Mouse (Mus musculus): ENCODE measurements around the gene Col27a1. TPM values are rescaled to one million over a fixed set of nuclear protein-coding genes. Genes with fewer than 3 reads are reported as not detected.
A peak's percentile ranks its signal among the peaks of the same experiment; 100 is the strongest.

The Col27a1 gene
- total RNA-seq (2014; fragmentation: Nextera tagmentation) = 1.2 TPM in 1 of 2 replicates, not detected in the other
- total RNA-seq (2017) = not detected in 2 replicates

- ATAC-seq (replicated peaks; ENCODE audit: low FRiP score, low TSS enrichment, poor library complexity, severe bottlenecking) = no peak
Measured at GRCm38 (mm10) chr4:63213907-63214621, at the start of gene Col27a1. TSS of gene Col27a1 (plus strand) at chr4:63214004.

DNA sequence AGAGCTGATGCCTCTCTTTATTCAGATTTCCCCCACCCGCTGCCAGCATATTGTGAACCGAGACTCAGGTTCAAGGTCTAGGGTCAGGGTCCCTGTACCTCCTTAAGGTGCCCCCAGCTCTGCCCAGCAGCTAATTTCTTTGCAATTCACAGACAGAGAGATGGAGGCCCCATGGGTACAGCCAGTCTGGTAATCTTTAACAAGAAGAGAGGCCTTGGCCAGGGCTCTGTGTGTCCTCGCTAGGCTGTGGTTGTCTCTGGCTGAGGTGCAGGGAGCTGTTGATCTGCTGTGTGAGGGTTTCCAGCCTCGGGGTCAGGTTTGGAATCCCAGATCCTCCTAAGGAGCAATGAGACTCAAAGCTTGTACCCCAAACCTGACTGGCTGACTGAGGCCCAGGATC, 48.2 kb upstream of the Col27a1 start:
- ATAC-seq (replicated peaks; ENCODE audit: low FRiP score, low TSS enrichment, poor library complexity, severe bottlenecking) = no peak

DNA sequence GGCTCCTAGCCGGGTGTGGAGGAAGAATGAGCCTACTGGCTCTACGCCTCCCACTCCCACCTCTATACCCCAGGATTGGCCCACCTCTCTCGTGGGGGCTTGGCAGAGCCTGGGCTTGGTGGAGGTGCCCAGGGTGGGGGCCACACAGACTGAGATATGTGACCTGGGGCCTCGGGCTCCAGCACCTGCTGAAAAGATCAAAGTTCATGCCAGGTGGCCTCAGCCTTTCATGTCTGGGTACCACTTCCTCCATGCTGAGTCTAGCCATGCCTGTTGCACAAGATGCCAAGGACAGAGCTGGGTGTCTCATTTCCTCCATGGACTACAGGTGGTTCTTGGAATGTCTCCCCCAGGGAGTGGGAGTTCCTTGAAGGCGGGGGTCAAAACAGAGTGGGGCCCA, 47.5 kb upstream of the Col27a1 start:
- ATAC-seq (replicated peaks; ENCODE audit: low FRiP score, low TSS enrichment, poor library complexity, severe bottlenecking) = no peak

DNA sequence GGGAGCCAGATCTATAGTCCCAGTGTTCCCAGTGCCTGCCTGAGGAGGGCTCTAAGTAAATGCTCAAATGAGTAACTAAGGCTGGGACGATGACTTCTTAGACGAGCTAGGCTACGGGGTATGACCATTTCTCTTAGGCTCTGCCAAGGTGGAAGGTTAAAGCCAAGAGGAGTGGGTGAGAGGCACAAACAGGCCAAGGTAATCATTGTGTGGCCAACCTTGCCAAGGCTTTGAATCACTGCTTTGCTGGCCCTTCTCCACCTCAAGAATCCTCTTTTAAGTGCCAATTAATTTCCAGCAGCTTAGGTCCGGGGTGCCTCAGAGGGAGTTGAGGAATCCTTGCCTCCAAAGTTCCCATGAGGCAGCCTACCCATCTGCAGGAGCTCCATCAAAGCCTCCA, 43.7 kb upstream of the Col27a1 start:
- ATAC-seq (replicated peaks; ENCODE audit: low FRiP score, low TSS enrichment, poor library complexity, severe bottlenecking) = no peak

- ATAC-seq (replicated peaks; ENCODE audit: low FRiP score, low TSS enrichment, poor library complexity, severe bottlenecking) = no peak
Measured at GRCm38 (mm10) chr4:63171122-63171521, 42.7 kb upstream of the Col27a1 start.

DNA sequence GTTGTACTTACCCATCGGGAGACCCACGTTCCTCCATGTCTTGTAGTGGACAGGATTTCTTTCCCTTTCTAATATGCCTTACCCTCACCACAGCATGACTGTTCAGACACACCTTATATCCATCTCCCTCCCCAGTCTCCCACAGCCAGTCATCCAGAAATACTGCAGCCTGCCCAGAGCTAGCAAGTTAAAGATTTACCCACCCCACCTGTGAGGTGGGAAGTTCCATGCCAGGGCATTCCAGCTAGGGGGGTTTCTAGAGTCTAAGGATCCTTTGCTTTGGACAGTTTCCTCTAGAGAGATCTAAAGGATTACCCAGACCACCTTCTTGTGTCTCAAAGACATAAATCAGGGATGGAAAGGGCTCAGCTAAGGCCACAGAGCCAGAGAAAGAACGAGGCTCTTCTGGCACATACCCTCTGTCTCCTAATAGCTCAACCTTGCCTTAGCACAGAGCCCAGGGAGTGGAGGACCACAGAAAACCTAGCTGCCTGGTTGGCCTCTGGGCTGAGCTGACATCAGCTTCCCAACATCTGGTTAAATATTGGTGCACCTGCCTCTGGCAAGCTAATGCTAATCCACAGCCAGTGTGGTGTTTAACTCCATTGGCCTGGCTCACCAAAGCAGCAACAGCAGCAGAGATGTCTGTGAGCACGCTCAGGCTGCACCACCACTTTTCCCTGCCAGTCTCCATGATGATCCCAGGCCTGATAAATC, 41.7 kb upstream of the Col27a1 start, which contains the start of gene Kif12:
TSS of gene Kif12 (minus strand) at position 163 of the 717 bp plus-strand sequence.
- ATAC-seq (replicated peaks; ENCODE audit: low FRiP score, low TSS enrichment, poor library complexity, severe bottlenecking) = no peak

DNA sequence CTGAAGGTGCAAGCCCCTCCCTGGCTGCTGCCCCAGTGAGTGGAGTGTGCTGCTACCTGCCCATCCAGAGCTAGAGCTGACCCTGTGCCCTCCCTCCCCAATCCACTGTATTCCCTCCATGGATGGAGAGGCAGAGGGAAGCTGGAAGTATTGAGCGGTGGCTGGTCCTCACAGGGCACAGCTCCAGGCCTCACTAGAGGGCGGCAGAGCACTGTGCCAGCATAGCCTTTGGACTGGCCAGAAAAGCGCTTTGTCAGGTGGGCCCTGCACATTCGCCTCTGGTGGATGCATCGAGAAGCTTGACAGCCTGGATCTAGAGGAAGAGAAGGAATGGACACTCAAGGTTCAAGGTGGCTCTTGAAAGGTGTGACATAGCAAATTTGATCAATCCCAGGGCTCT, 32.2 kb upstream of the Col27a1 start:
- peak; percentile 52; the same call in 1 of the 2 replicates for ATAC-seq (replicated peaks; ENCODE audit: low FRiP score, low TSS enrichment, poor library complexity, severe bottlenecking)

DNA sequence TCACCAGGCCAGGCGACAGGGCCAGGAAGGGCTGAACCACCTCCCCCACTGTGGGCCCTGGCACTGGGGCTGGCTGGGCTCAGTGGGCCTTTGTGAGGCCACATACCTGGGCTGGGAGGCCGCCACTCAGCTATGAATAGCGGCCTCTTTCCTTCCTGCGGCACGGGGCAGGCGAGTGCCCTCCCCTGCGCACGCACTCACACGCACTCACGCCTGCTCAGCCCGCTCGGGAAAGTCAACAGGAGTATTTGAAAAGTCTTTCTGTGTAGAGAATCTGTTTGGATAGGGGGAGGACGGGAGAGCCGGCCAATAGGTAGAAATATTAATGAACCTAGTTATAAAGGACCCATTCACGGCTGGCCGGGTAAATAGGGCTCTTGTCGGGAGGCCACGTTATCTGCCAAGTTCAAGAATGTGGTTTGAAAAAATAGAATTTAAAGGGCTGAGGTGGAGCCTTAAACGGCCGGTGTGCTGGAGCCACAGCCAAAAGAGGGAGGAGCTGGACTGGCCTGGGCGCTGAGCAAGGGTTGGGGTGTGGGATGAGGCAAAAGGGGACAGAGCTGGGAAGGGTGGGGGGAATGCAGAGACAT, 27.4 kb upstream of the Col27a1 start:
- ATAC-seq (replicated peaks; ENCODE audit: low FRiP score, low TSS enrichment, poor library complexity, severe bottlenecking) = 0 out of 2 replicates have a peak, but pooled peaks have one; percentile 30

DNA sequence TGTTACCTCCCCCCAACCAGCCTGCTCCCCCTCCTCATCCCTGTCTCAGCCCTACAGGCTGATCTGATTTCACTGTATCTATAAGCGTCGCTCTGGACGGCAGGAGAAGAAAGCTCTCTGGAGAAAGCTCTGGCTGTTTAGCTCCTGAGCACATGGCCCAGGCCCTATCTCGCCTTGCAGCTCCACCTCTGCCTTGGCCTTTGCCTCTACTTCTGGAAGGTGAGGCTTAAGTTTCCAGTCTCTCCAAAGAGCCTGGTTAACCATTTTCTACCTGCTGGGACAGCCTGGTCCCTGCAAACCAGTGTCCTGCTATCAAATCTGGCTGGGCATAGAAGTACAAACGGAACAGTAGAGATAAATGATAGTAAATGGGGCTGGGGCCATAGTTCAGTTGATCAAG, 22.2 kb upstream of the Col27a1 start:
- no peak for ATAC-seq (replicated peaks; ENCODE audit: low FRiP score, low TSS enrichment, poor library complexity, severe bottlenecking)

DNA sequence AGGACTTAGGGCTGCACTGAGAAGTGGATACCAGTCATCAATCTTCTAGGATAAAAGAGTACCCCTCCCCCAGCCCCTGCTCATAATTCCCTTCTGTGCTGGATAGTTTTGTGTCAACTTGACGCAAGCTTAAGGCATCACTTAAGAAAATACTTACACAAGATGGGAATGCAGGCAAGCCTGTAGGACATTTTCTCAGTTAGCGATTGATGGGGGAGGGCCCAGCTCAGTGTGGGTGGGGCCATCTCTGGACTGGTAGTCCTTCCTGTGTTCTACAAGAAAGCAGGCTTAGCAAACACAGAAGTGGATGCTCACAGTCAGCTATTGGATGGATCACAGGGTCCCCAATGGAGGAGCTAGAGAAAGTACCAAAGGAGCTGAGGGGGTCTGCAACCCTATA, 19.4 kb upstream of the Col27a1 start:
- no peak for ATAC-seq (replicated peaks; ENCODE audit: low FRiP score, low TSS enrichment, poor library complexity, severe bottlenecking)

- no peak for ATAC-seq (replicated peaks; ENCODE audit: low FRiP score, low TSS enrichment, poor library complexity, severe bottlenecking)
Measured at GRCm38 (mm10) chr4:63199366-63199765, 14.4 kb upstream of the Col27a1 start.

- no peak for ATAC-seq (replicated peaks; ENCODE audit: low FRiP score, low TSS enrichment, poor library complexity, severe bottlenecking)
Measured at GRCm38 (mm10) chr4:63203874-63204273, 9.9 kb upstream of the Col27a1 start.

DNA sequence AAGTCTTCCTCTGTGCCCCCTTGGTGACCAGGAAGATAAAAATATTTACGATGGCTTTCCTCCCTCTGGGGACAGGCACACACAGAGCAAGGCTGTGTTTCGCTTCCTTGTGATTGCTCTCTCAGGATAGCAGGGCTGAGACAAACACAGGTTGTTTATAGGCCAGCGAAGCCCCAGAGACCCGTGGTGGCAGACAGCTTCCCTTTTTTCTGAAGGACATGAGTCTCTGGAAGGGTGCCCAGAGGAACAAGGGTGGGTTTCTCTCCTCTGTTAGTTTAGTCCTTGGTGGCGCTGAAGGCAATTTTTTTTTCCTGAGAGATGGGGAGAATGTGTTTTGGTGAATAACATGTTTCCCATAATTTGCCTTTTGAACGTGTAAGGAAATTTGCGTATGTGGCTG, 8.2 kb upstream of the Col27a1 start:
- ATAC-seq (replicated peaks; ENCODE audit: low FRiP score, low TSS enrichment, poor library complexity, severe bottlenecking) = no peak

- peak; percentile 85 for ATAC-seq (replicated peaks; ENCODE audit: low FRiP score, low TSS enrichment, poor library complexity, severe bottlenecking)
Measured at GRCm38 (mm10) chr4:63215185-63215992, 1.6 kb downstream of the Col27a1 start.

- ATAC-seq (replicated peaks; ENCODE audit: low FRiP score, low TSS enrichment, poor library complexity, severe bottlenecking) = 0 out of 2 replicates have a peak, but pooled peaks have one; percentile 37
Measured at GRCm38 (mm10) chr4:63215993-63216531, 2.3 kb downstream of the Col27a1 start.

DNA sequence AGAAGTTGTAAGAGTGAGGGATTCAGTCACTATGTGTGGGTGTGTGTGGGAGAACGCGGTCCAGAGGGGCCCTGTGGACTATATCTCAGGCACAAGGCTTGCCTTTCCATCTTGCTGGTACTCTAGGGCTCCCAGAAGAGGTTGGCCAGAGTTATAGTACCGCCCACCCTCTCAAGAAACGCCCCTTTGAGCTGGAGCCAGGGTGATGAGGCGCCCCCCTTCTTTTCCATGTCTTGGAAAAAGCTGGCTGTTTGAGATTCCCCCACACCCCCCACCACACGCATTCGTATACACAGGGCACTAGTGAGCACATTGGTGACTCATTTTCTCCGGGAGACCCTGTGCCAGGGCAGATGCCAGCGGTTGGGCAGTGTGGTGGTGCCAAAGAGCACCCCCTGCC, 2.8 kb downstream of the Col27a1 start:
- no peak for ATAC-seq (replicated peaks; ENCODE audit: low FRiP score, low TSS enrichment, poor library complexity, severe bottlenecking)

DNA sequence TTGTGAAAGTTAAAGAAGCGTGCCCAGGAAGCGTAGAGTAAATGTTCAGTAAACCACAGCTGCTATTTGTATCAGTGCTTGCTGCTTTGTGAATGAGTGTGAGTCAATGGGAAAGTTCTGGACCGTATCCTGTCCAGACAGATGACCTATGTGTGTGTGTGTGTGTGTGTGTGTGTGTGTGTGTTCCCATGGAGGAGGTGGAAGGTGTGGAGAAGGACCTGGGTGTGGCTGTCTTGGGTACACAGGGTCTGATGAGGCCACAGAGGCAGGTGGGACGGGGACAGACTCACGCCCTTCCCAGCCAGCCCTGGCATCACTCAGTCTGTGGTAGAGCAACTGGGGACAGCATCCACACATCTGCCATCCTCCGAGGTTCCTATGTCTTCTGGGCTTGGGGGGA, 3.7 kb downstream of the Col27a1 start:
- no peak for ATAC-seq (replicated peaks; ENCODE audit: low FRiP score, low TSS enrichment, poor library complexity, severe bottlenecking)

DNA sequence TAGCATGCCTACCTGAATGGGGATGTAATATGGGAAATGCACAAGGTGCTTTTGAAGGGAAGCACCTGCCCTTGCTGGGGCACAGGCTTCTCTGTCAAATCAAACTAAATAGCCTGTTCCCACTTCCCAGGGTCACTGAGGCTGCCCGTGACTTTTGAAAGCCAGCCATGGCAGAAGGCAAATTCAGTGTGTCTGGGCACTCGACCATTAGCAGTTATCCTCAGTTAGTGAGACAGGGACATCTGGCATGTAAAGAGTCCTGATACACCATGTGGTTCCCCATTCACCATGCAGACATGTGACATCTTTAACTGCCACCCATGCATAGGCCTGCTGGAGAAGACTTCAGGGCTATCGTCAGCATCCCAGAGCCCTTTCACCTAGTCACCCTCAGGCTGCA, 5.3 kb downstream of the Col27a1 start:
- no peak for ATAC-seq (replicated peaks; ENCODE audit: low FRiP score, low TSS enrichment, poor library complexity, severe bottlenecking)

DNA sequence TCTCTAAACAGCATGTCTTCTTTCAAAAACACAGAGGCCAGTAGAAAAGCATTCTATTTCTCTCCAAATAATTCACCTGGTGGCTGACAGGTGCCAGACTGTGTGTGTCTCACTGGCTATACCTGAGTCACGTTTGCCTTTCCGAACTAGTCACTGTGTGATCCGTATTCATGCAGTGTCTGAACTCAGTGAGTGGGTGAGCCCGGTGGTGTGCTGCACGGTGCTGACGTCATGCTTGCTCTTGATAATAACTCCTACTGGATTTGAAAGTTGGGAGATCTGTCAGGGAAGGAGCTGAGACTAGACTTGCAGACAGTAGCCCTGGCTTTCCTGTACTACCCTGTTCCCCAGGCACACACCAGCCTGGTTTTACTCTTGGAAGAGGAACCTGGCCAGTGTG, 5.8 kb downstream of the Col27a1 start:
- ATAC-seq (replicated peaks; ENCODE audit: low FRiP score, low TSS enrichment, poor library complexity, severe bottlenecking) = no peak

Data from megakaryocyte-erythroid progenitor cell, adult 5-6 weeks (primary cell).